Mouse (Mus musculus) testis, adult 2 months (tissue): ENCODE data around the gene Ptpn14.

ENCODE experiments used
- CTCF ChIP-seq: fragments of 200-500 bp; IDR thresholded peaks from 2 replicates; pipeline ENCODE4 v1.5.1; 2012; ENCODE audit warnings: low read depth, mild to moderate bottlenecking, inconsistent platforms, low read length, moderate library complexity; ENCODE audit not compliant: control insufficient read depth, insufficient read depth, insufficient replicate concordance
- POLR2A ChIP-seq: fragments of 200-500 bp; IDR thresholded peaks from 2 replicates; pipeline ENCODE4 v1.6.1; 2012; ENCODE audit warnings: low read depth, mild to moderate bottlenecking, inconsistent platforms, low read length, moderate library complexity; ENCODE audit not compliant: control insufficient read depth

DNA sequence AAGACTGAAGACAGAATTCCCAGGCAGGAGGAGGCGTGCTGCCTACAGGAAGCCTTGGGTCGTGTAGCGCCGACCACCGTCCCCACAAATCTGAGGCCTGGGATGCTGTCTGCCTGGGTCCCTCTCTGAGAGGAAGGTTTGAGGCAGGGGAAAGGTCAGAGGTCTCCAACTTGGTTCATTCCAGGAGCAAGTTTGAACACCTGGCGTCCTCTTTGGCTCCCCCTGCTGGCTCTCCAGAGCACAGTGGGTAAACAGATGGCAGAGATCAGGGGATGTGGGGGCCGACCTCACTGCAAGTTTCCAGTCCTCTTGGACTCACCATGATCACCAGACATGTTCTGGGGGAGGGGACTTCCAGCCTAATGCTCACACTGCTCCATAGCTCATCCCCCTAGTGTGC lies 154.8 kb downstream of the Ptpn14 start:
- TF ChIP-seq POLR2A (no peak), CTCF (peak; percentile 39; the same call in 1 of the 2 replicates)
